Mouse (Mus musculus): ENCODE results near the gene Acsf3. TPM values are rescaled to one million over a fixed set of nuclear protein-coding genes. Genes with fewer than 3 reads are reported as not detected.

The Acsf3 gene
- total and polyA plus RNA-seq, 3 experiments = 17.8 to 37.2 TPM; not detected in 1

DNA sequence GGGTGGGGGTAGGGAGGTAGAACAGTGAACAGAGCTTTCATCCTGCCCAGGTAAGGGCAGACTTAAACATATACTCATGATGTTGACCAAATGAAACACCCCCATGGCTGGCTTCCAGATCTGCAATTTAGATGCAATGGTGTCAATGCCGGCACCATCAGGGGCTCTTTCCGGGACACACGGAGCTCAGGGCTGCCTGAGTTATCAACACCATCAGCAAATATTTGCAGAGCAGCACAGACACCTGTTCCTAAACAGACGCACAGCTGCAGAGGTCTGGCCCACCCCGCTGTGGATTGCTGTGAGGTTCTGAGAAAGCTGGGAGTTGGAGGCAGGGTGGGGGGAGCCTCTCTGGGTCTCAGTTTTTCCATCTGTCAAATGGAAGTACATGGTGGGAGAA, 9.1 kb upstream of the Acsf3 start:
- Histone ChIP-seq H3K79me2 (ENCODE audit: control insufficient read depth, insufficient read depth, low read length, poor library complexity) (peaks cover 17% of the 10 kb centered on the region), H3K4me1 (ENCODE audit: control insufficient read depth in 1 of 2, insufficient read depth in 2 of 2, low read length in 2 of 2) (peaks cover 49 to 59% of the 10 kb centered on the region in 2 experiments), H3K27ac (ENCODE audit: control insufficient read depth, low read depth, low read length) (peak overlapping the region; percentile 17; the same call in 1 of the 2 replicates), H3K27me3 (ENCODE audit: control insufficient read depth in 1 of 2, insufficient read depth in 2 of 2, low read length in 2 of 2) (no peaks in the 10 kb centered on the region), H3K4me3 (ENCODE audit: control insufficient read depth in 1 of 2, insufficient read depth in 1 of 2, low read depth in 2 of 2, low read length in 2 of 2) (no peak overlapping the region), H3K9ac (ENCODE audit: control insufficient read depth, low read depth, low read length, poor library complexity, severe bottlenecking) (no peak overlapping the region), H3K9me3 (replicated peaks; ENCODE audit: insufficient read depth, low read length) (no peaks in the 10 kb centered on the region), H3K36me3 (ENCODE audit: control insufficient read depth in 1 of 2, insufficient read depth in 2 of 2, low read length in 2 of 2) (peaks cover 0 to 56% of the 10 kb centered on the region in 2 experiments; a peak in 2 of 4 replicates)
- TF ChIP-seq TCF12 (IDR thresholded peaks at IDR 0.05; ENCODE audit: low read depth, low read length) (peak; percentile 35; the same call in 1 of the 2 replicates), SIN3A (IDR thresholded peaks at IDR 0.05; ENCODE audit: low read length) (no peak), GATA1 (IDR thresholded peaks at IDR 0.05; ENCODE audit: low read depth, low read length) (no peak), MYC (IDR thresholded peaks at IDR 0.05; ENCODE audit: low read depth, low read length) (no peak)
- DNase-seq (ENCODE audit: low read depth, low spot score) = no peak

DNA sequence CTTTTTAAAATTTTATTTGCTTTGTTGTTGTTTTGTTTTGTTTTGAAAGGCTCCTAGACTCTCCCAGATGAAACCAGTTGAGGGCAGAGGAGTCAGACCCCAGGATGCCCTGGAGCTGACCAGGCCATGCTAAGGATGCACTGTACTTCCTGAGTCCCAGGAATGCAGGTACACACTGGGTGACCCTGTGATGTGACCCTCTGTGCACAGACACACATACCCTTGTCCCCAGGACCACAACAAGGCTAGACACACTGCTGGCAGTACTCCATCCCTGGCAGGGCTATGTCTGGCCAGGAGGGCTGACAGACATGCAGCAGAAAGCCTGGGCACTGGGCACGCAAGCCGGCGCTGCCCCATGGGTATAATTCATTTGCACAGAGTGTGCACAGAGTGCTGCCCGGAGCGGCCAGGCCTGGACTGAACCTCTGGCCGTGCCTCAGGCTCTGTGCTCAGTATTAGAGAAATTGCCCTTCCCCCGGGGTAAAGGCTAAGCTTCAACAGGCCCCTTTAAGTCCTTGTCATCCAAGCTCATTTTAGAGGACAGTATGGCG, 8.6 kb upstream of the Acsf3 start:
- Histone ChIP-seq H3K9ac (ENCODE audit: control insufficient read depth, low read depth, low read length, poor library complexity, severe bottlenecking) (peak overlapping the region; percentile 52), H3K27ac (ENCODE audit: control insufficient read depth, low read depth, low read length) (peak overlapping the region; percentile 74), H3K79me2 (ENCODE audit: control insufficient read depth, insufficient read depth, low read length, poor library complexity) (peaks cover 12% of the 10 kb centered on the region), H3K4me3 (ENCODE audit: control insufficient read depth in 1 of 2, insufficient read depth in 1 of 2, low read depth in 2 of 2, low read length in 2 of 2) (no peak overlapping the region; a peak in 1 of 4 replicates), H3K4me1 (ENCODE audit: control insufficient read depth in 1 of 2, insufficient read depth in 2 of 2, low read length in 2 of 2) (peaks cover 44 to 54% of the 10 kb centered on the region in 2 experiments), H3K9me3 (replicated peaks; ENCODE audit: insufficient read depth, low read length) (no peaks in the 10 kb centered on the region), H3K27me3 (ENCODE audit: control insufficient read depth in 1 of 2, insufficient read depth in 2 of 2, low read length in 2 of 2) (no peaks in the 10 kb centered on the region), H3K36me3 (ENCODE audit: control insufficient read depth in 1 of 2, insufficient read depth in 2 of 2, low read length in 2 of 2) (peaks cover 0 to 50% of the 10 kb centered on the region in 2 experiments; a peak in 2 of 4 replicates)
- no peak for DNase-seq (ENCODE audit: low read depth, low spot score)
- TF ChIP-seq GATA1 (IDR thresholded peaks at IDR 0.05; ENCODE audit: low read depth, low read length) = no peak
- no peak for TF ChIP-seq MAX (IDR thresholded peaks at IDR 0.05; ENCODE audit: low read length)

DNA sequence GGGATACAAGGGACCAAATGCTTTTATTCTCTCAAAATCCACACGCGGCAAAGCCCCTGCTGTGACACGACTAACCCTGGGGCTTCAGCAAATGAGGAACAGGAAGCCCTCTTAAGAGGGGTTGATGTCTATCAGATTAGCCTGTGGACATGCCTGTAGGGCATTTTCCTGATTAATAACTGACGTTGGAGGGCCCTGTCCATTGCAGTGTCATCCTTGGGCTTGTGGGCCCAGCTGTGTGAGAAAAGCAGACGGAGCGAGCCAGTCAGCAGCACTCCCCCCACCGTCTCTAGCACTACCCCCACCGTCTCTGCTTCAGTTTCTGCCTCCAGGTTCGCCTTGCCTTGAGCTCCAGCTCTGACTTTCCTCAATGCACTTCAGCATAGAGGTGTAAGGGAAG, 8.1 kb upstream of the Acsf3 start:
- Histone ChIP-seq H3K27ac (ENCODE audit: control insufficient read depth, low read depth, low read length) (peak overlapping the region; percentile 74), H3K36me3 (ENCODE audit: control insufficient read depth in 1 of 2, insufficient read depth in 2 of 2, low read length in 2 of 2) (peaks cover 0 to 46% of the 10 kb centered on the region in 2 experiments; a peak in 2 of 4 replicates), H3K9me3 (replicated peaks; ENCODE audit: insufficient read depth, low read length) (no peaks in the 10 kb centered on the region), H3K9ac (ENCODE audit: control insufficient read depth, low read depth, low read length, poor library complexity, severe bottlenecking) (peak overlapping the region; percentile 52), H3K27me3 (ENCODE audit: control insufficient read depth in 1 of 2, insufficient read depth in 2 of 2, low read length in 2 of 2) (no peaks in the 10 kb centered on the region), H3K4me3 (ENCODE audit: control insufficient read depth in 1 of 2, insufficient read depth in 1 of 2, low read depth in 2 of 2, low read length in 2 of 2) (peak overlapping the region; percentile 1 to 9; a peak in 2 of 4 replicates), H3K79me2 (ENCODE audit: control insufficient read depth, insufficient read depth, low read length, poor library complexity) (peaks cover 7% of the 10 kb centered on the region), H3K4me1 (ENCODE audit: control insufficient read depth in 1 of 2, insufficient read depth in 2 of 2, low read length in 2 of 2) (peaks cover 39 to 49% of the 10 kb centered on the region in 2 experiments)
- peak; percentile 78 for DNase-seq (ENCODE audit: low read depth, low spot score)
- TF ChIP-seq MEF2A (IDR thresholded peaks at IDR 0.05; ENCODE audit: extremely low read depth, insufficient replicate concordance, low read depth, low read length, poor library complexity, severe bottlenecking) (no peak), CTCF (IDR thresholded peaks at IDR 0.05 in 2 of 3, conservative IDR thresholded peaks at IDR 0.05 in 1 of 3; ENCODE audit: control insufficient read depth in 1 of 3, insufficient read depth in 1 of 3, low read depth in 2 of 3, low read length in 3 of 3, poor library complexity in 1 of 3, severe bottlenecking in 1 of 3) (no peak), SIN3A (IDR thresholded peaks at IDR 0.05; ENCODE audit: low read length) (peak; percentile 76), ZMIZ1 (IDR thresholded peaks at IDR 0.05; ENCODE audit: low read depth, low read length) (no peak), MAFK (IDR thresholded peaks at IDR 0.05; ENCODE audit: borderline replicate concordance, low read depth, low read length) (no peak), CHD1 (IDR thresholded peaks at IDR 0.05; ENCODE audit: low read depth, low read length) (no peak), BHLHE40 (IDR thresholded peaks at IDR 0.05; ENCODE audit: borderline replicate concordance, low read depth, low read length) (0 out of 2 replicates have a peak, but pooled peaks have one; percentile 20), TAL1 (IDR thresholded peaks at IDR 0.05; ENCODE audit: low read length) (0 out of 2 replicates have a peak, but pooled peaks have one; percentile 2), USF1 (IDR thresholded peaks at IDR 0.05; ENCODE audit: low read depth, low read length) (no peak), TCF12 (IDR thresholded peaks at IDR 0.05; ENCODE audit: low read depth, low read length) (peak; percentile 69), JUND (IDR thresholded peaks at IDR 0.05; ENCODE audit: low read depth, low read length) (no peak), RAD21 (IDR thresholded peaks at IDR 0.05; ENCODE audit: low read depth, low read length) (no peak), NRF1 (IDR thresholded peaks at IDR 0.05; ENCODE audit: insufficient read depth, low read depth, low read length, poor library complexity, severe bottlenecking) (peak; percentile 5; the same call in 1 of the 2 replicates), NELFE (IDR thresholded peaks at IDR 0.05; ENCODE audit: low read depth, low read length) (peak; percentile 56), UBTF (IDR thresholded peaks at IDR 0.05; ENCODE audit: borderline replicate concordance, insufficient read depth, low read depth, low read length) (no peak), EP300 (IDR thresholded peaks at IDR 0.05; ENCODE audit: low read depth in 1 of 2, low read length in 2 of 2) (peak; percentile 77 to 87), SMC3 (IDR thresholded peaks at IDR 0.05; ENCODE audit: low read depth, low read length) (0 out of 2 replicates have a peak, but pooled peaks have one; percentile 10), ZC3H11A (IDR thresholded peaks at IDR 0.05; ENCODE audit: low read depth, low read length) (no peak), HCFC1 (IDR thresholded peaks at IDR 0.05; ENCODE audit: low read depth, low read length) (peak; percentile 29; the same call in 1 of the 2 replicates), ELF1 (IDR thresholded peaks at IDR 0.05; ENCODE audit: low read depth, low read length) (peak; percentile 74), TBP (IDR thresholded peaks at IDR 0.05; ENCODE audit: low read depth, low read length) (no peak; the same call in 1 of the 2 replicates)

Measured in MEL (cell line).